Mouse (Mus musculus) B cell, adult 2 months (primary cell): Measurements from ENCODE around the gene Zfp580.
"Not testable (repeated sequence)": the region's sequence is repeated elsewhere in the genome, so short reads cannot be mapped to it uniquely, and the experiment has no call there.

Experiments
- DNase-seq, 2 experiments: peaks; one replicate each; pipeline ENCODE4 v3.0.0; 2022

The Zfp580 gene

DNA sequence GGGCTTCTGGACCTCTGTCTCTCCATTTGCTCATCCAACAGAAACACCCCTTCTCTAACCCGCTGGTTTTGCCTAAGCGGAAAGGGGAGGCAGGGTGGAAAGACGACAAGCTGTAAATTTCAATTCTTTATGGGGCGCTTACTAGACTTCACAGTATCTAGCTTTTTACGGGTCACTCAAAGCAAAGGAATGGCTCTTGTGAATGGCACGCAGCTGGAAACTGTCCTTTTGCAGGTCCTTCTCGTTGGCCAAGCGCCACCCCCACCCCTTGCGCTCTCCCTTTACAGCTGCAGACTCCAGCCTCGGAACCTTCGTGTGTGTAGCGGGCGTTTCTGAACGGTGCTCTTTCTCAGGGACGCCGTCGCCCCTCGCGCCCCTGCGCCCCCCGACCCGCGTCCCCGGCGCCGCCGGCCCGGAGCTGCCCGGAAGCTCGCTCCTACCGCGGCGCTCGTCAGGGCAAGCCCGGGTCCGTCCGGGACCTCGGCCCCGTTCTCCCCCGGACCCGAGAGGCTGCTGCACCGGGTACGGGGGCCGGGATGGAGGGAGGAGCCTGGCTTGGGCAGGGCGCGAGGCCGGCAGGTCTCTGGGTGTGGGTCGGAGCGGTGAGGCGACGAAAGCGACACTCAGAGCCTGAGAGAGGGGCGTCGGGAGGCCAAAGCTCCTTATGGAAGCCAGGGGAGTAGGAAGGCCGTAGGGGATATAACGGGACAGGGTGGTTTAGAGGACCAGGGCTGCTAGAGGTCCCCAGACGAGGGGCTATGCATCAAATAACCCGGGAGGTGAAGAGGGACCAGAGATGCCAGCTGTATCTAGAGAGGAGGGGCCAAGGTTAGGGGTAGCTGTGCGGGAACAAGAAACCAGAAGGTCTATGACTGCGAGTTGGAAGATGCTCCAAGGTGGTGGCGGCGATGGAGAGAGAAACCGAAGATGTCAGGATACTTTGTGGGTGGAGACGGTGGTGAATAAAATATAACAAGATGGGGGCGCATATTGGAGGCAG, at the start of gene Zfp580:
Gene Zfp580 (plus strand): TSS at position 346 of the 1,000 bp plus-strand sequence.
- peak; percentile 73 to 79 for DNase-seq

DNA sequence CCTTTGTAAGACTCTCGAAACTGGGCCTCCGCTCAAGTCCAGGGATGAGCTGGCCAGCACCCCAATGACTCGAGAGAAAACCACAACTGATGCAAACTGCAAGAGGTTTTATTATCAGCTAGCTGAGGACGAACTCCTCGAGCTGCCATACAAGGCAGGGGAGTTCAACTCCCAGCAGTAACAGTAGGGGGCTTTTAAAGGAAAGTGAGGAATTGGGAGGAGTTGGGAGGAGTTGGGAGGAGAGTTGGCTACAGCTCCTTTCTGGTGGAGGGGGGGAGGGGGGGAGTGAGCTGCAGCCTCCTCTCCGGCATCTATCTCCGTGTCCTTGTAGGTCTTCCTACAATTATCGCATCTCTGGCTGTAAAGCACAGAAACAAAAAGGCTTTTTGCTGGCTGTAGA, 48.5 kb upstream of the Zfp580 start:
- DNase-seq: not testable (repeated sequence)

DNA sequence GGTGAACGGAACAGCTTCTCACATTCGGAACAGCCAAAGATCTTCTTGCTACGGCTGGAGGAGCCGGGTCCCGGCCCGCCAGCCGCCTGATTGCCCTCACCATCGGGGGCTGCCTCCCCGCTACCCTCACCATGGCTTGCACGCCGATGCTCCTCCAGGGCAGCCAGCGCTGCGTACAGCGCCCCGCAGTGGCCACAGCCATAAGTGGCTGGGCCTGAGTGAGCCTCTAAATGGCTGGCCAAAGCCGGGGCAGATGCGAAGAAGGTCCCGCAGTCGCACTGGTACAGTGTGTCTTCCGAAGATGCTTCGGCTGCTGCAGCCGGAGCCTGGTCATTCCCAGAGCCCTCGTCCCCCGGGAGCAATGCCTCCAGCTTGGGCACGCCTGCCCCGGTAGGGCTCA, 43.1 kb upstream of the Zfp580 start:
- no peak for DNase-seq

DNA sequence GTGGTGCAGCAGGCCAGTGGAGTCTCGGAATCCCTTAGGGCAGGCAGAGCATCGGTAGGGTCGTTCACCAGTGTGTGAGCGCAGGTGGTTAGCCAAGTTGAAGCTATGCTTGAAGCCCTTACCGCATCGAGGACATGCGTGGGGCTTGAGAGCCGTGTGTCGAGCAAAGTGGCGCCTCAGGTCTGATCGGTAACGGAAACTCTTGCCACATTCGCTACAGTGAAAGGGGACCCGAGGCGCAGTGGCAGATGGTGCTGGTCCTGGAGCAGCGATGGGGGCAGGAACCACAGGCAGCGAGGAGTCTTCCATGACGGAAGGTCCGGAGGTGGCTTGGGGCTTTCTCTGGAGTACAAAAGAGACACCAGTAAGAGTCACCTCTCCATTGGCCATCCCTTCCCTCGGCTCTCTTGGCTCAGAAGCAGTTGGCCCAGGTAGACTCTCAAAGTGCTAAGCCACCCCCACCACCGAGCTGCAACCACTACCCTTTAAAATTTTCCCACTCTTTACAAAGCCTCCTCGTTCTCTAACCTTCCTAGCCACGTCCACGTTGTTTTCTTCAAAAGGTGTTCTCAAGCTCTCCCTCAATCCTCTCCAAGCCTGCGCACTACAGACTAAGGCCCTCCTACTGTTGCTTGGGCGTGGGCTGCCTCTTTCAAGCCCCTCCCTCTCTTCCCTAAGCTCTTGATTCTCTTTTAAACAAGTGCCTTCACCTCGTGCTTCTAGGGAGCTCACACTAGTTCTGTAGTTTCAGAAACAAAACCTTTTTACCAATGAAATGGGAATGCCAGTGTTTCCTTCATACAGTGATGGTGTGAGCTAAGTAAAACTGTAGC, 38.4 kb upstream of the Zfp580 start:
- no peak for DNase-seq

DNA sequence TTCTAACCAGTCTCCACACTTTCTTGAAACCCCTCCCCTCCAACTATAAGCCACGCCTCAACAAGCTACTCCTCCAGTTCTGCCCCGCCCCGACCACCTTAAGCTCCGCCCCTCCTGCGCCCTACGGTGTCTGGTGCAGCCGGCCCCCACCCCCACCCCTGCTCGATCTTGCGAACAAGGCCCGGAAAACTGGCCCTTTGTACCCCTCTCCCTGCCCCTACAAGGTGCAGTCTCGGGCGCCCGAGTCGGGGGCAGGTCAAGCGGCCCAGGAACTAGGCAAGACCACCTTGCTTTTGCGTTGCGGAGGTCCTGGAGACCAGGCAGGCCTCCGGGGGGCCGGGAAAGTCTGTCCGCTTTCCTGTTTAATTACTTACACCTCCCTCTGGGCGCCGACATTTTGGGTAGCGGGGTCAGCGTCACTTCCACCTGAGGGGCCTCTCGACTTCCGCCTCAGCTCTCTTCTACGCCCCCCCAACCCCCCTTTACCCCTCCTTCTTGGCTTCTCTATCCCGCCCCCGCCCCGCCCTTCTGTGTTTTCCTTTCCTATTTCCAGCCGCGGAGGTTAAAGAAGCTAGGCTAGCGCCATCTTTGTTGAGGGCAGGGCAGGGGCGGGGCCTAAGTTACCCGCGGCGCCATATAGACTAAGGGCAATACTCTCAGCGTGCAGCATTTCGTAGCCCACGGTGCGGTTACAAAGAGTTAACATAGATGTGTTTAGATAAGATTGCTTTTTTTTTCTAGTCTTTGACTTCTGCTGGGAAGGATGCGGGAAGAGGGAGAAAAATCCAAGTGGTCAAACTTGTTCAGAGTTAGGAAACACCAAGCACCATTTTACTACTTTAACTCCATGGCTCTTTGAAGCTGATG, 36.9 kb upstream of the Zfp580 start, which contains the start of the genes Zfp524 and Fiz1:
Gene Zfp524 (plus strand): TSS at position 165 of the 867 bp plus-strand sequence.
Gene Fiz1 (minus strand): TSS at position 447 of the 867 bp plus-strand sequence.
- peak; percentile 98 to 99 for DNase-seq

DNA sequence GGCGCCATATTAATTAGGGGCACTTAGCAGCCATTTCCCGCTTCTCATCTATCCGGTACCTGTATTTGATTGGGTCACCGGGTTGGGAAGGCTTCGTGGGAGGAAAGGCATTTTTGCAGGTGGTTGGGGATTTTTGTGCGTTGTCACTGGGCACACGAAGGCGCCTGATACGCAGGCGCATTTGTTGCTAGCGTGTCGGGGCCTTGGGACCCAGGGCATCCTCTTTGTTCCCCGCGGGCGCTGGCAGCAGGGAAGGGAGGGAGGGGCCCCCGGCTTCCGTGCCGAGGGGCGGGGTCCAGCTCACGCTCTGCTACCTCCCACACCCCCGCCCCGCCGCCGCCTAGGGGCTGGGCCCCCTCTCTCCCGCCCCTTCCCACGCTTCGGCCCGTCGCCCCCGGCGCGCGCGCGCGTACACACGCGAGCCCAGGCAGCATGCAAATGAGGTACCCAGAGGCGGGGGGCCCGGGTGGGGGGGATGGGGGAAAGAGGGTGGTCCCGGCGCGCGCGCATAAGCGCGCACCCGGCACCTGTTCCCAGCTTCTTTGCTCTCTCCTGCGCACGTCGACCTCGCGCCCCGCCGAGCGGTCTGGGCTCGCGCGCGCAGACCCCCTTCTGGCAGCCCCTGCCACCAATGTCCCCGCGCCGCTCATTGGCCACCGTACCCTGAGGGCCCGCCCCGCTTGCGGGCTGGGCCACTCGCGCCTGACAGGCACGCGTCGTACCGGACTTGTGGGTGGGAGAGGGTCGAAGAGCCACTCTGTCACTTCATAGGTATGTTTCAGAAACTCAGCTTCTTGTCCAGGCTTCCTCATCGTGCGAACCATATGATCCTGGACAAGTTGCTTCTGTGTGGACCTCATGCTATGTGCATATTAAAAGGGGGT, 36.0 kb upstream of the Zfp580 start, which contains the start of gene Gm44973:
Gene Gm44973 (plus strand): TSS at position 379 of the 884 bp plus-strand sequence.
- peak; percentile 85 for DNase-seq

DNA sequence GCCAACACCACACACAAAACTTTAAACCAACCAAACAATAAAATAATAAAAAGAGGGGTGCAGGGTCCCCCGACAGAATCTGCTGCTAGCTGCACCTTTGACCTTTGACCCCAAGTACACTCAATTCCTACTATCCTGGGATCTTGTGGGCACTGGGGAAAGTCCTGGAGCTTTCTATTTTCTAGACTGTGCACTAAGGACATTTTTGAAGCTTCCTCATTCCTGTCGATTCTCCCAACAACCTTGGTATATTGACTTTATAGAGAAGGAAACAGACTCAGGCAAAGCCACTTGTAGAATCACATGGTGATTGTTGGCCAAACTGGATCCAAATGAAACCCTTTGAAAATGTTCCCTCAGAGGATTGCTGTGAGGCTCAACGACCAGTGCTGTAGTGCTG, 35.3 kb upstream of the Zfp580 start:
- no peak for DNase-seq

DNA sequence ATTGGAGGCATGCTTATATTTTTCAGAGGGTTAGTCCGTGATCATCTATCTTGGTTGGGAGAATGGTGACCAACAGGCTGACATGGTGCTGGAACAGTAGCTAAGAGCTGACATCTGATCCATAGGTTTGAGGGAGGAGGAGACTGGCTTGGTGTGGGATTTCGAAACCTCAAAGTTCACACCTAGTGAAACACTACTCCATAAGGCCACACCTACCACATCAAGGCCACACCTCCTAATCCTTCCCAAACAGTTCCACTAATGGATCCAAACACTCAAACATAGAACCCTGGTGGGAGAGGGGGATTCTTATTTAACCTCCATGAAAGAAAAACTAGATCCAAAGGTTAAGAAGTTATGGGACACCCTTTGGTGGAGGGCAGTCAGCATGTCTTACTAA, 34.4 kb upstream of the Zfp580 start:
- peak; percentile 10 to 15 for DNase-seq

DNA sequence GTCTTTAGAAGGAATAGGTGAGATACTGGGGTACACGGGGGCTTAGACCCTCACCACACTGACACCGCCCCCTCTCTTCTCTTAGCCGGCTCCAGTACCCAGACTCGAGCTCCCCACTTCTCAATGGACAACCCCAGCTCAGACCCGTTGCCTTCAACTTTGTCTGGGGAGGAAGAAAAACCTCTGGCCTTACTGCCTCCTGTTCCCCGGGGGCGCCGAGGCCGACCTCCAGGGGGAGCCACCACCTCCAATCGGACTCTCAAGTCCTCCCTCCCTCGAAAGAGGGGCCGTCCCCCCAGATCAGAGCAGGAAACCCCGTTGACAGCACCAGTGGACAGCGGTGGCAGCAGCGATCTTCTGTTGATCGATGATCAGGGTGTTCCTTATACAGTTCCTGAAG, 34.0 kb upstream of the Zfp580 start:
- DNase-seq: peak; percentile 50 to 61

DNA sequence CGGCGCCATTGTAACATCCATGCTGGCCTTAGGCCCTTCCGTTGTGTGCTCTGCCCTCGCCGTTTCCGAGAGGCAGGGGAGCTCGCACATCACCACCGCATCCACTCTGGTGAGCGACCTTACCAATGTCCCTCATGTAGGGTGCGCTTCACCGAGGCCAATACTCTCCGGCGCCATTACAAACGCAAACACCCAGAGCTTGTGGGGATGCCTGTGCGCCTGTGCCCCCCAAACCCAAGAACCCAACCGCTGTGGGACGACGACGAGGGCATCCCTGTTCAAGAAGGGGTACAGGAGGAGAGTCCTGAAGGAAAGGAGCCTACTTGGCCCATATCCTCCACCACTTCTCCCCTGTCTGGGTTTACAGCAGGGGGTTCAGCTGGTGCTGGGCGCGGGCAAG, 33.4 kb upstream of the Zfp580 start:
- no peak for DNase-seq

DNA sequence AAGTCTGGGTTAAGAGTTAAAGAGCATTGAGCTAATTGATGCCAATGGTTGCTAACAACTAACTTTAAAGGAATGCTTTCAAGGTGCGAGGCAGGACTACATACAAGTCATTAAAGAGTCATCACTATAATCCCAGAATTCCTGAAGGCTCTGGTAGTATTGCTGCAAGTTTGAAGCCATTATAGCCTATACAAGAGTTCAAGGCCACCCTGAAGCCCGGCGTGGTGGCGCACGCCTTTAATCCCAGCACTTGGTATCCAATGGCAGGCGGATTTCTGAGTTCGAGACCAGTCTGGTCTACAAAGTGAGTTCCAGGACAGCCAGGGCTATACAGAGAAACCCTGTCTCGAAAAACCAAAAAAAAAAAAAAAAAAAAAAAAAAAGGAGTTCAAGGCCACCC, 31.8 kb upstream of the Zfp580 start:
- peak in 1 of 2 experiments; percentile 7 for DNase-seq

DNA sequence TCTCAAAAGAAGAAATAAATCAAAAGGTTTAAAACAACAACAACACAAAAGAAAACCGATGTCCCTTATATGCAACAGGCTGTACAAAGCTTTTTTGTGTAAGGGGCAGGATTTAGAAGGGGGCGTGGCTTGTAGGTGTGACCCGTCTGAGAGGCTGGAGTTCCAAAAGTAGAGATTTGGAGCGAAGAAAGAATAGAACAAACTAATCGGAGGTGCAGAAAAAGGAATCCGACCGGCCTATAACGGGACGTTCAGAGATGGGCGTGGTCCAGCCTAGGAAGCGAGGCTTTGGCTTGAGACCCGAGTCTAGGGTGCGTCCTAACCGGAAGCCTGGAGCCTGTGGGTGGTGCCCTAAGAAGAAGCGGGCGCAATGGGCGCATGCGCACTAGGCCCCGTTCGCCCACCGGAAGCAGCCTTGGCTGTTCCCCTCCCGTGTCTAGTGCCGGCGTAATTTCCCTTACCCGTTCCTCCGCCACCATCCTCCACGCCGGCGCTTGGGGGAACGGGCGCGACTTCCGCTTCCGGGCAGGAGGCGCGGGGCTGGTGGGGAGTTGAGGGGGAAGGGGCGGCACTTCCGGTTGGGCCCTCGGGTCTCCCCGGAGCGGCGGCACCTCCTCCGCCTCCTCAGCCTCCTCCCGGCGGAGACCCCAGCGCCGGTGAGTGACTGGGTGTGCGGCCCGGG, 31.2 kb upstream of the Zfp580 start, which contains the start of the genes Zfp865 and Ccdc106:
Gene Zfp865 (plus strand): TSS at position 377 of the 682 bp plus-strand sequence.
Gene Ccdc106 (plus strand): TSS at position 554 of the 682 bp plus-strand sequence.
- peak; percentile 98 for DNase-seq

DNA sequence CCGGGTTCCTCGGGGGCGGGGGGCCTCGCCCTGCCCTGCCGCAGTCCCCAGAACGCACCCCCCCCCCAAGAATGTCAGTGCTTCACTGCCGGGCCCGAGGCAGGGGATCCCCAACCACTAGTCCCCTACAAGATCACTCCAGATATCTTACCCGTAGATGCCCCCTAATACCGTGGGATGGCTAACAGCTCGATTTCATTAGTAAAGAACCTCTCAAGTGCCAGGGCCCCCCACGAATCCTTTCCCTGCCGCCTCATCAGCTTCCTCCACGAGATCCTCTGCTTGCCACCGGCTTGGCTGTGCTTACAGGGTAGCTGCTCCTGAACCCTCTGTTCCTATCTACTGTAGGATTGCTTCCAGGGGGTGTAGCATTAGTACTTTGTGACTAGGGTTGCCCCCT, 30.7 kb upstream of the Zfp580 start:
- DNase-seq: no peak

DNA sequence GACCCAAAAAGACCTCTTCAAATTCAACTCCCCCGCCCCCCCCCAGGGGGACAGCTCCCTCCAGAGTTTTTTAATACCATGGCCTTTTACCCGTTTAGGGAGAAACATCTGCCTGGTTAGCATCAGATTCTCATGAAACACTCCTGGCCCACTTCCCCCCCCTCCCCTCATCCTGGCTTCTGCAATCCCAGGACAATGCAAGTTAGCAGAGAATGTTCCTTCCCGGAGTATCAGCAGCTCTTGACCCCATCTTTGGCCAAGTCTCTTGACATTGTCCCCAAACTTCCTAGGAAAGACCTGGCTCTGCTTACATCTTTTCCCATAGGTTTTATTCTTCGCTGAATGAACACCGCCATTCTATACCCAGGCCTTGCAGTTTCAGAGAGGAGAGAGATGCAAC, 30.1 kb upstream of the Zfp580 start:
- no peak for DNase-seq

DNA sequence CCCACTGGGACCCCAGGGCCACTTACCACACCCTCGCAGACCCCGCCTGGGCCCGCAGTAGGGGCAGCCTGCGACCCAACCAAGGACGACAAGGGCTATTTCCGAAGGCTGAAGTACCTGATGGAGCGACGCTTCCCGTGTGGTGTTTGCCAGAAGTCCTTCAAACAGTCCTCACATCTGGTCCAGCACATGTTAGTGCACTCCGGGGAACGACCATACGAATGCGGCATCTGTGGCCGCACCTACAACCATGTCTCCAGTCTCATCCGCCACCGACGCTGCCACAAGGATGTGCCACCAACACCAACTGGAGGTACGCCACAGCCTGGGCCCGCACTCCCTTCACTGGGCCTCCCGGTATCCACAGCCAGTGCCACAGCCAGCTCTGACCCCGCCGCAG, 21.8 kb upstream of the Zfp580 start:
- DNase-seq: no peak

DNA sequence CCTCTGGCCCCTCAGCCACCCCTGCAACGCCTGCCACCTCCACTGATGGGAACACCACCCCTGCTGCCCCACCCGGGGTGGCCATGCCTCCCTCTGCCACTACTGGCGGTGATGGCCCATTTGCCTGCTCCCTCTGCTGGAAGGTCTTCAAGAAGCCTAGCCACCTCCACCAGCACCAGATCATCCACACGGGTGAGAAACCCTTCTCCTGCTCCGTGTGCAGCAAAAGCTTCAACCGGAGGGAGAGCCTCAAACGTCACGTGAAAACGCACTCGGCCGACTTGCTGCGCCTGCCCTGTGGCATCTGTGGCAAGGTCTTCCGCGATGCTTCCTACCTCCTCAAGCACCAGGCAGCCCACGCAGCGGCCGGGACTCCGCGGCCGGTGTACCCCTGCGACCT, 21.4 kb upstream of the Zfp580 start:
- DNase-seq: no peak

DNA sequence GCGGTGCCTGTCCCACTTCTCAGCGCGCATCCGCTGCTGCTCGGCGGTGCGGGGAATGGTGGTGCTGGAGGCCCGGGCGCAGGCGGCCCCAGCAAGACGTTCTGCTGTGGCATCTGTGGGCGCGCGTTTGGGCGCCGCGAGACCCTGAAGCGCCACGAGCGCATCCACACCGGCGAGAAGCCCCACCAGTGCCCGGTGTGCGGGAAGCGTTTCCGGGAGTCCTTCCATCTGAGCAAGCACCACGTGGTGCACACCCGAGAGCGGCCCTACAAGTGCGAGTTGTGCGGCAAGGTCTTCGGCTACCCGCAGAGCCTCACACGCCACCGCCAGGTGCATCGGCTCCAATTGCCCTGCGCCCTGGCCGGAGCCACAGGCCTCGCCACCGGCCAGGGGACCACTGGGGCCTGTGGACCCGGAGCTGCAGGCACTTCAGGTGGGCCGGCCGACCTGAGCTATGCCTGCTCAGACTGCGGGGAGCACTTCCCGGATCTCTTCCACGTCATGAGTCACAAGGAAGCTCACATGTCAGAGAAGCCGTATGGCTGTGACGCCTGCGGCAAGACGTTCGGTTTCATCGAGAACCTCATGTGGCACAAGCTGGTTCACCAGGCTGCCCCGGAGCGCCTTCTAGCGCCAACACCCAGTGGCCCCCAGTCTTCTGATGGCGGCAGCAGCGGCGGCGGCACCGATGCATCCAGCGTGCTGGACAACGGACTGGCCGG, 20.6 kb upstream of the Zfp580 start:
- no peak for DNase-seq

DNA sequence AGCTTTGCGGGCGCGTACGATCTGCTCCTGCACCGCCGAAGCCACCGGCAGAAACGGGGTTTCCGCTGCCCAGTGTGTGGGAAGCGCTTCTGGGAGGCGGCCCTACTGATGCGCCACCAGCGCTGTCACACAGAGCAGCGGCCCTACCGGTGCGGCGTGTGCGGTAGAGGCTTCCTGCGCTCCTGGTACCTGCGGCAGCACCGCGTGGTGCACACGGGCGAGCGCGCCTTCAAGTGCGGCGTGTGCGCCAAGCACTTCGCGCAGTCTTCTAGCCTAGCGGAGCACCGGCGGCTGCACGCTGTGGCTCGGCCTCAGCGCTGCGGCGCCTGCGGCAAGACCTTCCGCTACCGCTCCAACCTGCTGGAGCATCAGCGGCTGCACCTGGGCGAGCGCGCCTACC, 19.8 kb upstream of the Zfp580 start:
- no peak for DNase-seq

DNA sequence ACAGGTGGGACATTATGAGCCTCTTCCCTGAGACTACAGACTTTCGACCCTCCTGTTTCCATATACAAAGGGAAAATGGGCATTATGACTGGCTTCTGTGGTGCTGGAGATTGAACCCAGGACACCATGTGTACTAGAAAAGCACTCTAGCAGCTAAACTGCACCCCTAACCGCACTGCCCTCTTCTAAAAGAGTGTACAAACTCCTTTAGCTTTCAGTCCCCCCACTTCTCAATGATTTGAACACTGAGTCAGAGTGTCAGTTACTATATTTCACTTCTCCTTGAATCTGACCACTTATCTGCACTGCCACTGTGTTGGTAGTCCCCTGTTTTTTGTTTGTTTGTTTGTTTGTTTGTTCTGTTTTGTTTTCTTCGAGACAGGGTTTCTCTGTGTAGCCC, 17.5 kb upstream of the Zfp580 start, which contains the start of gene 4632433K11Rik:
Gene 4632433K11Rik (plus strand): TSS at position 301 of the 400 bp plus-strand sequence.
- DNase-seq: no peak

DNA sequence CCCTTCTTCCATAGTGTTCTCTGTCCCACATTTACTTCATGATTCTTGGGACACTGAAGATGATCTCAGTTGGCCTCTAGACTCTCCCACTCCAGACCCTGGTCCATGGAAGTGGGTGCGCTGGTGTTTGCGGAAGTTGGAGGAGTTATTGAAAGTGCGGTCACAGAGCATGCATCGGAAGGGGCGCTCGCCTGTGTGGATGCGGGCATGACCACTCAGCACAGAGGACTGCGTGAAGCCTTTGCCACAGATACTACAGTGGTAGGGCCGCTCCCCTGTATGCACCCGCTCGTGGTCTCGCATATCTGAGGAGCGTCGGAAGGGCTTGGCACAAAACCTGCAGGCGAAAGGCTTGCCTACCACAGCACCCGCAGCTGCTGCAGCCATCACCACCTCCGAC, 15.7 kb upstream of the Zfp580 start:
- no peak for DNase-seq
